Comparison of ENCODE assay signal across 24 mouse cellular contexts in genomic region chr14:25761184-25761583, GRCm38 (mm10). TPM values are rescaled to one million over a fixed set of nuclear protein-coding genes. Genes with fewer than 3 reads are reported as not detected.
A peak's percentile ranks its signal among the peaks of the same experiment; 100 is the strongest.
DNase-seq lines count a peak whose midpoint lies in the region; ATAC-seq and TF ChIP-seq lines count a peak whose summit lies in the region.
"Had no signal": no experiment of that assay in that cellular context is flagged by ENCODE, and none has a peak within 500 bp of the region (broad histone marks: within the 10 kb centered on the region; RNA-seq: fewer than 3 reads in every experiment).

No protein-coding gene starts in this region.

- H3K9ac ChIP-seq in embryonic facial prominence, embryonic 13.5 days: no peak overlapping the region
- H3K9ac ChIP-seq in stomach, postnatal 0 days (ENCODE audit: low read length): no peak overlapping the region
- H3K9ac ChIP-seq: embryonic facial prominence, embryonic 12.5 days; forebrain, embryonic 15.5 days; heart, embryonic 13.5 days; hindbrain, embryonic 14.5 days had no signal

- no peak for DNase-seq in embryonic facial prominence, embryonic 10.5 days (ENCODE audit: low spot score)
- peak; percentile 89 for DNase-seq in heart, adult 11 months
- DNase-seq in heart, adult 9 months (ENCODE audit: low spot score in 2 of 2): no peak
- no peak for DNase-seq in stomach, postnatal 0 days (ENCODE audit: low spot score)
- no peak for DNase-seq in urinary bladder, postnatal 25 days (ENCODE audit: low spot score)
- DNase-seq: adrenal gland, postnatal 10 days; adrenal gland, postnatal 36 days; cerebellum, adult 18-20 months; cerebellum, adult 9-10 months; cerebellum, postnatal 14 days; gastrocnemius, postnatal 10 days; heart, adult 18-20 months; heart, postnatal 14 days; heart, postnatal 4 days had no signal

- no peaks in the 10 kb centered on the region for H3K27me3 ChIP-seq in embryonic facial prominence, embryonic 13.5 days
- H3K27me3 ChIP-seq in embryonic facial prominence, embryonic 10.5 days (replicated peaks; ENCODE audit: low read depth, poor library complexity, severe bottlenecking): peaks cover 9% of the 10 kb centered on the region; the same call in 1 of the 2 replicates
- H3K27me3 ChIP-seq in stomach, postnatal 0 days (ENCODE audit: control insufficient read depth, insufficient read depth, low read length): no peaks in the 10 kb centered on the region
- H3K27me3 ChIP-seq: embryonic facial prominence, embryonic 12.5 days; forebrain, embryonic 15.5 days; heart, embryonic 13.5 days had no signal

- peaks cover 81% of the 10 kb centered on the region for H3K4me1 ChIP-seq in embryonic facial prominence, embryonic 13.5 days
- peaks cover 60% of the 10 kb centered on the region for H3K4me1 ChIP-seq in embryonic facial prominence, embryonic 10.5 days
- H3K4me1 ChIP-seq in embryonic fibroblast, embryonic 13.5 days (ENCODE audit: control insufficient read depth, insufficient read depth, low read length): peaks cover 41% of the 10 kb centered on the region
- H3K4me1 ChIP-seq in stomach, postnatal 0 days (replicated peaks; ENCODE audit: control insufficient read depth, insufficient read depth): peaks cover 6% of the 10 kb centered on the region; the same call in 1 of the 2 replicates

- no peak for TF ChIP-seq POLR2A in embryonic fibroblast, embryonic 13.5 days (IDR thresholded peaks at IDR 0.05; ENCODE audit: low read depth, low read length)

- H3K4me3 ChIP-seq in embryonic facial prominence, embryonic 13.5 days: no peak overlapping the region
- H3K4me3 ChIP-seq in embryonic facial prominence, embryonic 10.5 days: no peak overlapping the region
- no peak overlapping the region for H3K4me3 ChIP-seq in embryonic fibroblast, embryonic 13.5 days (ENCODE audit: insufficient read depth, low read length)
- H3K4me3 ChIP-seq in stomach, postnatal 0 days (ENCODE audit: low read depth, low read length): no peak overlapping the region
- H3K4me3 ChIP-seq: embryonic facial prominence, embryonic 12.5 days; forebrain, embryonic 15.5 days; heart, embryonic 10.5 days; heart, embryonic 13.5 days had no signal

- no peak overlapping the region for H3K4me2 ChIP-seq in embryonic facial prominence, embryonic 13.5 days
- no peak overlapping the region for H3K4me2 ChIP-seq in stomach, postnatal 0 days (replicated peaks; ENCODE audit: low read depth)
- H3K4me2 ChIP-seq: embryonic facial prominence, embryonic 12.5 days; forebrain, embryonic 15.5 days; heart, embryonic 13.5 days; hindbrain, embryonic 14.5 days had no signal

- no peaks in the 10 kb centered on the region for H3K9me3 ChIP-seq in embryonic facial prominence, embryonic 13.5 days
- H3K9me3 ChIP-seq in embryonic facial prominence, embryonic 10.5 days: no peaks in the 10 kb centered on the region
- H3K9me3 ChIP-seq in stomach, postnatal 0 days (ENCODE audit: control insufficient read depth, low read length): no peaks in the 10 kb centered on the region
- H3K9me3 ChIP-seq: embryonic facial prominence, embryonic 12.5 days; forebrain, embryonic 15.5 days; heart, embryonic 10.5 days; heart, embryonic 13.5 days had no signal

- peaks cover 17% of the 10 kb centered on the region; the same call in 1 of the 2 replicates for H3K36me3 ChIP-seq in embryonic facial prominence, embryonic 13.5 days
- peaks cover 18% of the 10 kb centered on the region for H3K36me3 ChIP-seq in embryonic facial prominence, embryonic 10.5 days (replicated peaks)
- no peaks in the 10 kb centered on the region for H3K36me3 ChIP-seq in stomach, postnatal 0 days (ENCODE audit: control insufficient read depth, insufficient read depth, low read length)
- H3K36me3 ChIP-seq: embryonic facial prominence, embryonic 12.5 days; forebrain, embryonic 15.5 days had no signal

- WGBS in embryonic facial prominence, embryonic 13.5 days: 89% methylated on average over 5 of the region's 5 CpGs
- WGBS in embryonic facial prominence, embryonic 10.5 days: 84% methylated on average over 5 of the region's 5 CpGs
- WGBS in stomach, postnatal 0 days: 89% methylated on average over 5 of the region's 5 CpGs

- peak overlapping the region; percentile 44; the same call in 1 of the 2 replicates for H3K27ac ChIP-seq in embryonic facial prominence, embryonic 13.5 days
- H3K27ac ChIP-seq in embryonic facial prominence, embryonic 10.5 days (replicated peaks): no peak overlapping the region
- peak overlapping the region; percentile 98 for H3K27ac ChIP-seq in embryonic fibroblast, embryonic 13.5 days (ENCODE audit: insufficient read depth, low read length)
- H3K27ac ChIP-seq in stomach, postnatal 0 days (replicated peaks): 0 out of 2 replicates have a peak overlapping the region, but pooled peaks have one; percentile 88
- H3K27ac ChIP-seq: forebrain, embryonic 15.5 days; hindbrain, embryonic 14.5 days had no signal

- no peak for TF ChIP-seq CTCF in embryonic fibroblast, embryonic 13.5 days (IDR thresholded peaks at IDR 0.05; ENCODE audit: borderline replicate concordance, insufficient read depth, low read length)
- TF ChIP-seq CTCF in stomach, postnatal 0 days (IDR thresholded peaks at IDR 0.05; ENCODE audit: low read depth): no peak

- no peak for TF ChIP-seq EP300 in stomach, postnatal 0 days (optimal IDR thresholded peaks at IDR 0.05)

- no peak for ATAC-seq in embryonic facial prominence, embryonic 13.5 days (ENCODE audit: insufficient number of reproducible peaks, insufficient read depth, low FRiP score, low TSS enrichment, low read depth)
- no peak for ATAC-seq in stomach, postnatal 0 days (ENCODE audit: low FRiP score, low TSS enrichment)
- ATAC-seq: activated CD4-positive, CD25-positive, alpha-beta regulatory T cell, adult 4 months; forebrain, embryonic 15.5 days; hindbrain, postnatal 0 days; inflammation-experienced regulatory T-cells, adult 6 months had no signal

RNA-seq across cellular contexts. Expression of gene Zcchc24, which starts 7.7 kb away (rescaled TPM):
- polyA plus RNA-seq in embryonic facial prominence, embryonic 13.5 days (2015; fragmentation: Nextera tagmentation; extraction: Ambion mirVana): 29.4 and 32.7 TPM in 2 replicates
- polyA plus RNA-seq in embryonic facial prominence, embryonic 10.5 days (2016; fragmentation: Nextera tagmentation; extraction: Ambion mirVana): 12.9 and 15.2 TPM in 2 replicates
- 116 and 122 TPM in 2 replicates for polyA plus RNA-seq in embryonic fibroblast, embryonic 13.5 days (2011; ENCODE audit: insufficient read length, low read depth, missing spikeins)
- polyA plus RNA-seq in stomach, postnatal 0 days (2015; fragmentation: Nextera tagmentation; extraction: Ambion mirVana): 11.3 and 11.9 TPM in 2 replicates
